Mouse (Mus musculus) CD4-positive, CD25-positive, alpha-beta regulatory T cell (primary cell): Measurements from ENCODE around the gene Gm14862. TPM values are rescaled to one million over a fixed set of nuclear protein-coding genes. Genes with fewer than 3 reads are reported as not detected.

ENCODE experiments used
- polyA plus RNA-seq: library from polyadenylated mRNA; unstranded; fragments of 100-300 nt; shearing (Covaris generic); gene quantifications from one replicate; pipeline ENCODE4 v1.2.1, GENCODE M21; 2017

Gene Gm14862
- 0.31 TPM for polyA plus RNA-seq

DNA sequence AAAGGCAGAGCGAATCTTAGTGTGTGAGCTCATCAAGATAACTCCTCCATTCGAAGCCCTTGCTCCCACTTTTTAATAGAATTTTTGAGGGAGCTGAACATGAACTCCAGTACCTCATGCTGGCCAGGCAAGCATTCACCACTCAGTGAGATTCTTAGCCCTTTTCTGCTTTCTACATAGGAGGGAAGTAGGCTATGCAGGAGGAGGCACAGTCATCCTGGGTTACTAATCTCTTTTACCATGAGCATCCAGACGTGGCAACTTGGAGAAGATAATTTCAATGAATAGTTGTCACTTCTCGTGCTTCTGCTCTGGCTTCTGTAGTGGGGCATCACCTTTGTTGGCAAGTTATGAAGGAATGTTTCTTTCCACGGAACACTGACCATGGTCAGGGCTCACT lies at the start of gene Gm14862:
Gene Gm14862, minus strand, starts transcription at position 134 of the 400 bp plus-strand sequence.

DNA sequence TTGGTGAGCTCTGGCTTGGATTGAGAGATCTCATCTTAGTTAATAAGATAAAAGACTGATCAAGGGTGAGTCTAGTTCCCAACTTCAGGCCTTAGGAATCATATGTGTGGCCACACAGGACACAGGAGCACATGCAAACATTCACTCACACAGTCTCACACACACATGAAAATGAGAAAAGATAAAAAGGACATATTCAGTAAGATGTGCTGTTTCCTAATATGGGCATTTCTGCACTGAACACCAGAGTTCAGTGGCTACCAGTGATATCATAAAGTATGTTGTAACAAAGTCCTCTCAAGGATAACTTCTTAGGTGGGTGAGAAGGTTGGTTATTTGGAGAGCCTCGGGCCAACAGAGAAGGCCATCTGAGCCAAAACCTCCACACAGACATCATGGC lies 26.8 kb upstream of the Gm14862 start, which contains the start of gene H2al1m:
Gene H2al1m, plus strand, starts transcription at position 301 of the 400 bp plus-strand sequence.

GRCm38 (mm10) chrX:9272460-9273361 lies 16.0 kb upstream of the Gm14862 start, which contains the start of gene Xk:
Gene Xk, plus strand, starts transcription at chrX:9272756.

Other genes starting within 250 kb of the Gm14862 start
- not detected for gene Fthl17e, start 223.4 kb downstream of the Gm14862 start, polyA plus RNA-seq
- gene Fthl17f, start 193.9 kb downstream of the Gm14862 start, polyA plus RNA-seq, result not detected
- not detected for gene 4930402K13Rik, start 152.3 kb downstream of the Gm14862 start, polyA plus RNA-seq
- 0.23 TPM for gene Lancl3, start 57.0 kb downstream of the Gm14862 start, polyA plus RNA-seq
- 2.4 TPM for gene Xk, start 15.9 kb upstream of the Gm14862 start, polyA plus RNA-seq
- gene H2al1m, start 26.9 kb upstream of the Gm14862 start, polyA plus RNA-seq, result not detected
- 0.71 TPM for gene H2al1k, start 93.7 kb upstream of the Gm14862 start, polyA plus RNA-seq
- gene Cybb, start 230.9 kb upstream of the Gm14862 start, polyA plus RNA-seq, result 20.3 TPM